Mouse (Mus musculus): ENCODE measurements around the gene Lrrc1. TPM values are rescaled to one million over a fixed set of nuclear protein-coding genes. Genes with fewer than 3 reads are reported as not detected.

Lrrc1 gene
- total and polyA plus RNA-seq, 2 experiments from 2014 or later: 4.6 to 38.6 TPM

GRCm38 (mm10) chr9:77537357-77537756 lies 7.3 kb downstream of the Lrrc1 start:
- H3K27ac ChIP-seq (ENCODE audit: low read depth, low read length): no peak overlapping the region
- WGBS: 92% methylated on average over 10 of the region's 10 CpGs
- H3K9me3 ChIP-seq (ENCODE audit: low read length): no peaks in the 10 kb centered on the region
- no peak overlapping the region for H3K9ac ChIP-seq (replicated peaks; ENCODE audit: low read length, poor library complexity, severe bottlenecking)
- H3K4me1 ChIP-seq (ENCODE audit: insufficient read depth, low read length): 0 out of 2 replicates have a peak, but pooled peaks cover 13% of the 10 kb centered on the region
- H3K4me3 ChIP-seq (ENCODE audit: low read depth, low read length): no peak overlapping the region
- ATAC-seq (ENCODE audit: low FRiP score) (no peak), DNase-seq (ENCODE audit: low spot score) (no peak)
- no peak overlapping the region for H3K4me2 ChIP-seq (ENCODE audit: low read depth, low read length, poor library complexity, severe bottlenecking)
- peaks cover 4% of the 10 kb centered on the region for H3K27me3 ChIP-seq (ENCODE audit: insufficient read depth, low read length)
- no peaks in the 10 kb centered on the region for H3K36me3 ChIP-seq (ENCODE audit: insufficient read depth, low read length)
- TF ChIP-seq CTCF (IDR thresholded peaks at IDR 0.05): no peak

GRCm38 (mm10) chr9:77536832-77537231 lies 7.8 kb downstream of the Lrrc1 start:
- Histone ChIP-seq H3K4me1 (ENCODE audit: insufficient read depth, low read length) (0 out of 2 replicates have a peak, but pooled peaks cover 13% of the 10 kb centered on the region), H3K4me3 (ENCODE audit: low read depth, low read length) (no peak overlapping the region), H3K36me3 (ENCODE audit: insufficient read depth, low read length) (no peaks in the 10 kb centered on the region), H3K9ac (replicated peaks; ENCODE audit: low read length, poor library complexity, severe bottlenecking) (no peak overlapping the region), H3K27ac (ENCODE audit: low read depth, low read length) (no peak overlapping the region), H3K27me3 (ENCODE audit: insufficient read depth, low read length) (peaks cover 4% of the 10 kb centered on the region), H3K9me3 (ENCODE audit: low read length) (no peaks in the 10 kb centered on the region), H3K4me2 (ENCODE audit: low read depth, low read length, poor library complexity, severe bottlenecking) (no peak overlapping the region)
- no peak for TF ChIP-seq CTCF (IDR thresholded peaks at IDR 0.05)
- DNase-seq (ENCODE audit: low spot score) (no peak), ATAC-seq (ENCODE audit: low FRiP score) (no peak)
- WGBS: 85% methylated on average over 7 of the region's 7 CpGs

- ATAC-seq (ENCODE audit: low FRiP score) (no peak), DNase-seq (ENCODE audit: low spot score) (no peak)
- H3K4me2 ChIP-seq (ENCODE audit: low read depth, low read length, poor library complexity, severe bottlenecking): no peak overlapping the region
- WGBS: 60% methylated on average over 6 of the region's 6 CpGs
- no peak overlapping the region for H3K4me3 ChIP-seq (ENCODE audit: low read depth, low read length)
- no peaks in the 10 kb centered on the region; the same call in 1 of the 2 replicates for H3K27me3 ChIP-seq (ENCODE audit: insufficient read depth, low read length)
- H3K9me3 ChIP-seq (ENCODE audit: low read length): no peaks in the 10 kb centered on the region
- H3K36me3 ChIP-seq (ENCODE audit: insufficient read depth, low read length): no peaks in the 10 kb centered on the region
- no peak overlapping the region for H3K9ac ChIP-seq (replicated peaks; ENCODE audit: low read length, poor library complexity, severe bottlenecking)
- no peak for TF ChIP-seq CTCF (IDR thresholded peaks at IDR 0.05)
- 0 out of 2 replicates have a peak, but pooled peaks cover 13% of the 10 kb centered on the region for H3K4me1 ChIP-seq (ENCODE audit: insufficient read depth, low read length)
- no peak overlapping the region for H3K27ac ChIP-seq (ENCODE audit: low read depth, low read length)
Observed at GRCm38 (mm10) chr9:77536286-77536685, 8.4 kb downstream of the Lrrc1 start.

GRCm38 (mm10) chr9:77535021-77535744 lies 9.5 kb downstream of the Lrrc1 start:
- Histone ChIP-seq H3K9ac (replicated peaks; ENCODE audit: low read length, poor library complexity, severe bottlenecking) (0 out of 2 replicates have a peak overlapping the region, but pooled peaks have one; percentile 29), H3K9me3 (ENCODE audit: low read length) (no peaks in the 10 kb centered on the region), H3K4me2 (ENCODE audit: low read depth, low read length, poor library complexity, severe bottlenecking) (peak overlapping the region; percentile 36), H3K4me1 (ENCODE audit: insufficient read depth, low read length) (0 out of 2 replicates have a peak, but pooled peaks cover 13% of the 10 kb centered on the region), H3K4me3 (ENCODE audit: low read depth, low read length) (peak overlapping the region; percentile 16; the same call in 1 of the 2 replicates), H3K27me3 (ENCODE audit: insufficient read depth, low read length) (no peaks in the 10 kb centered on the region; the same call in 1 of the 2 replicates), H3K27ac (ENCODE audit: low read depth, low read length) (no peak overlapping the region), H3K36me3 (ENCODE audit: insufficient read depth, low read length) (no peaks in the 10 kb centered on the region)
- WGBS: 12% methylated on average over 17 of the region's 17 CpGs
- ATAC-seq (ENCODE audit: low FRiP score): 0 out of 2 replicates have a peak, but pooled peaks have one; percentile 34
- no peak for TF ChIP-seq CTCF (IDR thresholded peaks at IDR 0.05)
- DNase-seq (ENCODE audit: low spot score): peak; percentile 63

GRCm38 (mm10) chr9:77528379-77529041 lies 16.2 kb downstream of the Lrrc1 start:
- no peak for TF ChIP-seq CTCF (IDR thresholded peaks at IDR 0.05)
- Histone ChIP-seq H3K36me3 (ENCODE audit: insufficient read depth, low read length) (no peaks in the 10 kb centered on the region), H3K4me2 (ENCODE audit: low read depth, low read length, poor library complexity, severe bottlenecking) (no peak overlapping the region), H3K9me3 (ENCODE audit: low read length) (no peaks in the 10 kb centered on the region), H3K9ac (replicated peaks; ENCODE audit: low read length, poor library complexity, severe bottlenecking) (no peak overlapping the region), H3K4me1 (ENCODE audit: insufficient read depth, low read length) (0 out of 2 replicates have a peak, but pooled peaks cover 4% of the 10 kb centered on the region), H3K4me3 (ENCODE audit: low read depth, low read length) (no peak overlapping the region), H3K27me3 (ENCODE audit: insufficient read depth, low read length) (no peaks in the 10 kb centered on the region), H3K27ac (ENCODE audit: low read depth, low read length) (no peak overlapping the region)
- ATAC-seq (ENCODE audit: low FRiP score): no peak
- DNase-seq (ENCODE audit: low spot score): no peak
- 89% methylated on average over 5 of the region's 5 CpGs for WGBS

- ATAC-seq (ENCODE audit: low FRiP score): no peak
- Histone ChIP-seq H3K9ac (replicated peaks; ENCODE audit: low read length, poor library complexity, severe bottlenecking) (no peak overlapping the region), H3K27ac (ENCODE audit: low read depth, low read length) (no peak overlapping the region), H3K36me3 (ENCODE audit: insufficient read depth, low read length) (no peaks in the 10 kb centered on the region), H3K27me3 (ENCODE audit: insufficient read depth, low read length) (no peaks in the 10 kb centered on the region), H3K4me1 (ENCODE audit: insufficient read depth, low read length) (0 out of 2 replicates have a peak, but pooled peaks cover 4% of the 10 kb centered on the region), H3K4me2 (ENCODE audit: low read depth, low read length, poor library complexity, severe bottlenecking) (no peak overlapping the region), H3K9me3 (ENCODE audit: low read length) (no peaks in the 10 kb centered on the region), H3K4me3 (ENCODE audit: low read depth, low read length) (no peak overlapping the region)
- WGBS: 80% methylated on average over 6 of the region's 6 CpGs
- TF ChIP-seq CTCF (IDR thresholded peaks at IDR 0.05): no peak
- no peak for DNase-seq (ENCODE audit: low spot score)
Observed at GRCm38 (mm10) chr9:77527170-77527569, 17.5 kb downstream of the Lrrc1 start.

Data from midbrain, postnatal 0 days (tissue).